Mouse (Mus musculus) olfactory bulb, adult 2 months (tissue): Measurements from ENCODE around the gene Fgf22.

Source experiments
- CTCF ChIP-seq: fragments of 200-500 bp; IDR thresholded peaks from 2 replicates; pipeline ENCODE4 v1.5.1; 2012; ENCODE audit warnings: low read depth, mild to moderate bottlenecking, low read length, moderate library complexity; ENCODE audit not compliant: insufficient read depth
- POLR2A ChIP-seq: fragments of 200-500 bp; IDR thresholded peaks from 2 replicates; pipeline ENCODE4 v1.6.1; 2012; ENCODE audit warnings: mild to moderate bottlenecking, low read depth, low read length, moderate library complexity; ENCODE audit not compliant: insufficient read depth

- no peak for TF ChIP-seq CTCF
- no peak for TF ChIP-seq POLR2A
These were observed 53.0 kb downstream of the Fgf22 start for GRCm38 (mm10) chr10:79807826-79808225.
